Mouse (Mus musculus): ENCODE data around the gene Barhl1. TPM values are rescaled to one million over a fixed set of nuclear protein-coding genes. Genes with fewer than 3 reads are reported as not detected.

Barhl1 gene
- polyA plus RNA-seq, 1 experiment from 2014 or later: not detected

GRCm38 (mm10) chr2:28859303-28859702, 57.2 kb downstream of the Barhl1 start:
- Histone ChIP-seq H3K4me3 (ENCODE audit: low read length) (no peak overlapping the region), H3K4me2 (ENCODE audit: low read depth, low read length) (no peak overlapping the region), H3K9me3 (ENCODE audit: control insufficient read depth, low read length) (no peaks in the 10 kb centered on the region), H3K27me3 (replicated peaks; ENCODE audit: control insufficient read depth, insufficient read depth, low read length) (no peaks in the 10 kb centered on the region), H3K27ac (ENCODE audit: low read length) (no peak overlapping the region), H3K36me3 (ENCODE audit: control insufficient read depth, insufficient read depth, low read length) (no peaks in the 10 kb centered on the region; the same call in 1 of the 2 replicates), H3K4me1 (ENCODE audit: control insufficient read depth, insufficient read depth, low read length) (no peaks in the 10 kb centered on the region), H3K9ac (ENCODE audit: low read depth, low read length) (no peak overlapping the region)
- no peak for ATAC-seq
- 76% methylated on average over 4 of the region's 4 CpGs for WGBS

Other genes starting within 250 kb of the Barhl1 start
- gene Spaca9, start 216.9 kb downstream of the Barhl1 start, polyA plus RNA-seq (2015; fragmentation: Nextera tagmentation; extraction: Ambion mirVana): 0.50 and 1.1 TPM in 2 replicates
- gene Ak8, start 216.5 kb downstream of the Barhl1 start, polyA plus RNA-seq (2015; fragmentation: Nextera tagmentation; extraction: Ambion mirVana): 0.22 and 0.35 TPM in 2 replicates
- gene Gtf3c4, start 76.3 kb downstream of the Barhl1 start, polyA plus RNA-seq (2015; fragmentation: Nextera tagmentation; extraction: Ambion mirVana): 7.1 and 7.4 TPM in 2 replicates
- gene Ddx31, start 76.3 kb downstream of the Barhl1 start, polyA plus RNA-seq (2015; fragmentation: Nextera tagmentation; extraction: Ambion mirVana): 10.5 and 11.4 TPM in 2 replicates
- 0.17 and 0.31 TPM in 2 replicates for gene Cfap77, start 138.4 kb upstream of the Barhl1 start, polyA plus RNA-seq (2015; fragmentation: Nextera tagmentation; extraction: Ambion mirVana)
- gene Ttf1, start 143.6 kb upstream of the Barhl1 start, polyA plus RNA-seq (2015; fragmentation: Nextera tagmentation; extraction: Ambion mirVana): 7.6 and 9.2 TPM in 2 replicates
- 4.6 and 4.9 TPM in 2 replicates for gene Setx, start 207.5 kb upstream of the Barhl1 start, polyA plus RNA-seq (2015; fragmentation: Nextera tagmentation; extraction: Ambion mirVana)